Mouse (Mus musculus) bone marrow macrophage, adult 2 months (primary cell): Measurements from ENCODE around the gene Foxc1.
A peak's percentile ranks its signal among the peaks of the same experiment; 100 is the strongest.

Source experiments
- CTCF ChIP-seq: IDR thresholded peaks from 2 replicates; pipeline ENCODE4 v1.5.1; 2012; ENCODE audit warnings: low read depth, mild to moderate bottlenecking, low read length, moderate library complexity
- POLR2A ChIP-seq: IDR thresholded peaks from 2 replicates; pipeline ENCODE4 v1.6.1; 2012; ENCODE audit warnings: mild to moderate bottlenecking, low read depth, low read length, borderline replicate concordance

- TF ChIP-seq CTCF, result peak; percentile 98
- no peak for TF ChIP-seq POLR2A
Measured at GRCm38 (mm10) chr13:31792480-31793132, 13.8 kb upstream of the Foxc1 start.
